Mouse (Mus musculus): ENCODE results near the gene Rcl1.

The Rcl1 gene

GRCm38 (mm10) chr19:29113746-29114649 is 12.8 kb downstream of the Rcl1 start:
- no peak for DNase-seq

- no peak for DNase-seq
Observed at GRCm38 (mm10) chr19:29116796-29117195, 15.6 kb downstream of the Rcl1 start.

GRCm38 (mm10) chr19:29118196-29118595 is 17.0 kb downstream of the Rcl1 start:
- no peak for DNase-seq

- no peak for DNase-seq
Observed at GRCm38 (mm10) chr19:29120311-29120710, 19.1 kb downstream of the Rcl1 start.

DNA sequence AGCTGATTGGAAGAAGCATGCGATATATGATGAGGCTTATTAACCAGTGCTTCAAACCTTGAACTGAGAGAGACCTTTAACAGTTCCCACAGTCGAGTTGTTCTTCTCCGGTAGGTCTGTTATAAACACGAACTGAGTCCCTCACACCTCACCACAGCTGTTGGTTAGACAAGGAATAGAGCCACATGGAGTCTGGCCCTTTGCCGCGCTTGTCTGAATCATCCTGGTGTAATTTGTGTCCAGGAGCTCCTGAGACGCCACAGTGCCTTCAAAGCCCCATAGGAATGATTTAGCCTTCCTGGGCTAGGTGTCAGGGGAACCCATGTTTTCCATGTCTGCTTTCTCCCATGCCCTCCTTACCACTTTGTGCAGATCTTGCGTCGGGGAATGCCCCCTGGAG is 20.2 kb downstream of the Rcl1 start:
- no peak for DNase-seq

- DNase-seq: no peak
Observed at GRCm38 (mm10) chr19:29124886-29125585, 23.9 kb downstream of the Rcl1 start.

GRCm38 (mm10) chr19:29126347-29127015 is 25.3 kb downstream of the Rcl1 start:
- no peak for DNase-seq

DNA sequence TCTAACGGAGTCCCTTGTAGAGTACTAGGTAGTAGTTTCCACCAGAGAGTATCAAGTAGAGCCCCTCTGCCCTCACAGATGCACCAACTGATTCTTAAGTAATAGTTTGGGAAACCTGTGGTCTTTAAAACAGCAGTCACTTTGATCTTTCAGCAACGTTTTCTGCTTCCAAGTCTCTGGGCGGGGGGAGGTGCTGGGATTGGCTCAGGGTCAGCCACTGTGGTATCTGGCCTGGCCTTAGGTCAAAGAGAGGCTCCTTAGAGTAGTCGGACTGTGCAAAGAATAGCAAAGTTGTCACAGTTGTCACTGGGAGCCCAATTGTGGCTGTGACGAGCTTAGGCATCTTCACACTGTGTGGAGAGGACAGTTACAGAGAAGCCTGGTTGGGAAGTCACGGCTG is 26.2 kb downstream of the Rcl1 start:
- DNase-seq: no peak

GRCm38 (mm10) chr19:29128217-29128616 is 27.0 kb downstream of the Rcl1 start:
- no peak for DNase-seq

DNA sequence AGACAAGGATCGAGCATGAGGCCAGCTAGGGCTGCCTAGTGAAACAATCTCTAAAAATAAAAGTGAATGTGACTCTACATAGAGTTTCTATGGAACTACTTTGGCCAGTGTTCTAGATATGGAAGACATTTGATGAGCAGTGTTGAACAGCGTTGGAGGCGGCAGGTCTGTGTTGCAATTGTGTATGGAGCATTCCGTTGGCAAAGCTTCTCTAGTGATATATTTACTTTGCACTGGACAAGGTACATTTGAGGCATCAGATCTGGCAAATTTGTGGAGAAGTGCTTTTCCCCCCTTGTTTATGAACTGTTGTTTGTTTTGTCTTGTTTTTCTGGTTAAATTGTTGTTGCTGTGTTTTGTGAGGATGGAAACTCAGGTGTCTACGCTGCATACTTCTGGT is 28.4 kb downstream of the Rcl1 start:
- DNase-seq: no peak

DNA sequence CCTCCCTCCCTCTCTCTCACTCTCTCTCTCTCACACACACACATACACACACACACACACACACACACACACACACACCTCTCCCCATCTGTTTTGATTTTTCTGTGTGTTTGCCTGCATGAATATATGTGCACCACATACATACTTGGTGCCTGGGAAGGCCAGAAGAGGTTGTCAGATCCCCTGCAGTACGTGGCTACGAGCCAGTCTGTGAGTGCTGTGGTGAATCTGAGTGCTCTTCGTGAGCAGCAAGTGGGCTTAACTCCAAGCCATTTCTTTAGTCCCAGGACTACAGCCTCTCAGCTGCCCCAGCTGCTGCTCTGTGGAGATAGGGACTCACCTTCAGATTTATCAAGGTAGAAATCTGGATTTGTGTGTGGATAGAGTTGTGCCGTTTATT is 30.0 kb downstream of the Rcl1 start:
- DNase-seq: no peak

DNA sequence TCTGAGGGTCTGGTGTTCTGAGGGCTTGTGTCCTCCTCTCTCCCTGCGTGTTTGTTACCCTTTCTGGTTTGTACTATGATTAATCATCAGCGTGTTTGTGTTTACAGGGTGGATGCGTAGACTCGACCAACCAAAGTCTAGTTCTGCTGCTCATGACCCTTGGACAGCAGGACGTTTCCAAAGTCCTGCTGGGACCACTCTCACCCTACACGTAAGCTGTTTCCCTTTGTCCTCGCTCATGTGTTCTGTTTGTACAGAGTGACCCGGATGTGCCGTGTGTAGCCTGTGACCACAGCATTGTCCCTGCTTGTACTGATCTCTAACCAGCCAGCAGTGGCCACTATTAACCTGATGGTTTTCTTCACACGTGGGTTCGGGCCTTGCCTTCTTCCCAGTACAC is 33.1 kb downstream of the Rcl1 start:
- no peak for DNase-seq

DNA sequence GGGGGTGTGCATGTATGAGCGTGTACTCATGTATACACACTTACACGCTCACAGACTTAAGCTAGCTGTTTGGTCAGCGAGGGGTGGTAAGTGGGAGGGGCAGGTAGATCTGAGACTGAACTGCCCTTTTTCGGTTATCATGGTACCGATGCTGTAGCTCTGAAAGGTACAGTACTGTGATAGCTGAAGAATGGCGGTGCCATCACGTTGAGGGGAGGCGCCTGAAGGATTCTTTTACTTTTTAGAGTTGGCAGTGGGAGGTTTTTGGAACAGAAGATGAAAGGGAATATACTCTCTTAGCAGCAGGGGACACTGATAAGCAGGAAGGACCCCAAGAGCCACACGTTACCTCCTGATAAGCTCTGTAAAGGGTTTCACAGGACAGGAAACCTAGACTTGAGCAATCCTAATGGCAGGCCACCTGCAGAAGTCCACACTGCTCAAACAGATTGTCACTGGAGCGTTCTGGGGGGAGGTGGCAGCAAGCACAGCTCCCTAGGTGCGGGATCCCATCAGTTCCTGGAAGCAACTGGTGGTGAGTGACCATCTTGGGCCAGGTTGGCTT is 34.1 kb downstream of the Rcl1 start:
- no peak for DNase-seq

- DNase-seq: no peak
Observed at GRCm38 (mm10) chr19:29138546-29139270, 37.5 kb downstream of the Rcl1 start.

- no peak for DNase-seq
Observed at GRCm38 (mm10) chr19:29139699-29140456, 38.7 kb downstream of the Rcl1 start.

GRCm38 (mm10) chr19:29140933-29141332 is 39.8 kb downstream of the Rcl1 start:
- no peak for DNase-seq

DNA sequence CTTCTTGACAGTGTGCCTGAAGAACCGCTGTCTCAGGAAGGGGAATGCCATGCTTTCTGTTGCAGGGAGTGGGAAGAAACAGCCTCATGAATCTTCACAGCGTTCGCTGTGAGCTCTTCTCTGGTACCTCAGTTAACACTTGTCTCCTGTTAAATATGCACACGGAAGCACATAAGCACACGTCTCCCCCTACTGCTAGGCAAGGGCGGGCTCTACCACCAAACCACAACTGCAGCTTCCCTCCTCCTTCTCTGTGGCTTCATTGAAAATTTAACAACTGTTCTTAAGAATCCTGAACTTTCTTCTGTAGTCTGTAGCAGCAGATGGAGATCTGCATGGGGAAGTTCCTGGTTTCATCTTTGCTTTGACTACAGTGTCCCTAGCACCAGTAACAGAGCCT is 41.1 kb downstream of the Rcl1 start:
- no peak for DNase-seq

- DNase-seq: no peak
Observed at GRCm38 (mm10) chr19:29145421-29145820, 44.2 kb downstream of the Rcl1 start.

- no peak for DNase-seq
Observed at GRCm38 (mm10) chr19:29146820-29147219, 45.6 kb downstream of the Rcl1 start.

- no peak for DNase-seq
Observed at GRCm38 (mm10) chr19:29149583-29149982, 48.4 kb downstream of the Rcl1 start.

DNA sequence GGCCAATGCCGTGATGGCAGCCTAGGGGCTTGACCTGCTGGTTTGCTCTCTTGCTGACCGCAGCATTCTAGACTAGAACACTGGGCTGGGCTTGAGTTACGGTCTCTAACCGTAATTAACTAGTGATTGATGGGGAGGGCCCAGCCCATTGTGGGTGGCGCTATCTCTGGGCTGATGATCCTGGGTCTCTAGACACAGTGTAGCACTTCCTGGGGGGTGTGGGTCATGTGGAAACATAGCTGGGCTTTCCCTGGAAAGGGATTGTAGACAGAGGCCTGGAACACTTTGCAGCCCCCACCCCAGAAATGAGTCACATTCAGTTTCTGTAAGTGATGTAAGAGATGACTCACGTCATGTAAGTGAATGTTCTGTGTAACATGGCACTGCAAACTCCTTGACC is 48.9 kb downstream of the Rcl1 start:
- DNase-seq: no peak

GRCm38 (mm10) chr19:29151443-29151842 is 50.3 kb downstream of the Rcl1 start:
- DNase-seq: no peak

All from liver (tissue).